ENCODE assay signal across 7 mouse cellular contexts in the genomic region with DNA sequence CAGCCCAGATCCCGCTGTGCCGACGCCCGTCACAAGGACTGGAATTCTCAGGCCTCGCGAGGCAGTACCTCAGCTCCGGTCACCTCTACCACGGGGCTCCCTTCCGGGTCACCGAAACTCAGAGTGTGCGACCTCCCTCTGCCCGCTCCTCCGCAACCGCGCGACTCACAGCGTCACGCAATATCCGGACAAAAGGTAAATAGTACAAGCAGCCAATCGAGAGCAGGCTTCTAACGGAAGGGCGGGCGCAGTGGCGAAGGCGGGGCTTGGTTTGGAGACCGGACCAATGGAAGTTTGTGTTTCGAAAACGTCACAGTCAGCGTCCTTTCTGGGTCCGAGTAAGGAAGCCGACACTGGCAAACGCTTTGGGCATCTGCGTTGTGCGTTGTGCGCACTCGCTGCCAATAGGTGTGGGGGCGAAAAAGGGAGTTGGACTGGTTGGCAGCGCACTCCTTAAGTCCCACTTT. TPM values are rescaled to one million over a fixed set of nuclear protein-coding genes. Genes with fewer than 3 reads are reported as not detected.
A peak's percentile ranks its signal among the peaks of the same experiment; 100 is the strongest.
DNase-seq lines count a peak whose midpoint lies in the region; ATAC-seq lines count a peak whose summit lies in the region.

A gene (minus strand): TSS at position 146 of the 467 bp plus-strand sequence.

- H3K9ac ChIP-seq in intestine, embryonic 16.5 days (ENCODE audit: low read depth, low read length): peak within 1 kb of the TSS; percentile 93
- peak within 1 kb of the TSS; percentile 89 for H3K9ac ChIP-seq in midbrain, embryonic 11.5 days (ENCODE audit: low read length)

- peak within 1 kb of the TSS; percentile 86 for H3K4me3 ChIP-seq in intestine, embryonic 16.5 days (ENCODE audit: low read length)
- H3K4me3 ChIP-seq in midbrain, embryonic 11.5 days (ENCODE audit: low read depth, low read length): peak within 1 kb of the TSS; percentile 87

- peak within 1 kb of the TSS; percentile 91 for H3K27ac ChIP-seq in intestine, embryonic 16.5 days (ENCODE audit: low read length)
- peak within 1 kb of the TSS; percentile 51; the same call in 1 of the 2 replicates for H3K27ac ChIP-seq in midbrain, embryonic 11.5 days (ENCODE audit: low read depth, low read length)

- no peaks in the 10 kb centered on the region for H3K27me3 ChIP-seq in intestine, embryonic 16.5 days (replicated peaks; ENCODE audit: control insufficient read depth, insufficient read depth, low read length)
- H3K27me3 ChIP-seq in midbrain, embryonic 11.5 days (ENCODE audit: control insufficient read depth, insufficient read depth, low read length): no peaks in the 10 kb centered on the region

- peak within 1 kb of the TSS; percentile 64 for H3K4me2 ChIP-seq in intestine, embryonic 16.5 days (ENCODE audit: low read depth, low read length)
- peak within 1 kb of the TSS; percentile 65 for H3K4me2 ChIP-seq in midbrain, embryonic 11.5 days

- peak; percentile 99 for ATAC-seq in intestine, embryonic 16.5 days
- ATAC-seq in midbrain, embryonic 11.5 days (ENCODE audit: low FRiP score): peak; percentile 99

- peaks cover 5% of the 10 kb centered on the region for H3K36me3 ChIP-seq in intestine, embryonic 16.5 days (ENCODE audit: control insufficient read depth, insufficient read depth, low read length)
- H3K36me3 ChIP-seq in midbrain, embryonic 11.5 days (ENCODE audit: control insufficient read depth, insufficient read depth, low read length): no peaks in the 10 kb centered on the region

- no peaks in the 10 kb centered on the region for H3K9me3 ChIP-seq in intestine, embryonic 16.5 days (ENCODE audit: control insufficient read depth, low read length)
- H3K9me3 ChIP-seq in midbrain, embryonic 11.5 days (ENCODE audit: control insufficient read depth, low read length): no peaks in the 10 kb centered on the region

- no peaks in the 10 kb centered on the region for H3K4me1 ChIP-seq in intestine, embryonic 16.5 days (ENCODE audit: control insufficient read depth, insufficient read depth, low read length)
- peaks cover 2% of the 10 kb centered on the region; the same call in 1 of the 2 replicates for H3K4me1 ChIP-seq in midbrain, embryonic 11.5 days (ENCODE audit: control insufficient read depth, insufficient read depth, low read length)

- WGBS in intestine, embryonic 16.5 days: under 1% methylated on average over 37 of the region's 38 CpGs
- WGBS in midbrain, embryonic 11.5 days: under 1% methylated on average over 38 of the region's 38 CpGs

- intact Hi-C loops in left cerebral cortex, postnatal 36 days (cut with DNase I): no loop called here

- DNase-seq in adrenal gland, adult 8-10 months: peak; percentile 98
- peak; percentile 94 for DNase-seq in embryo, embryonic 9.5 days (ENCODE audit: extremely low spot score)
- peak; percentile 86 to 93 for DNase-seq in gastrocnemius, postnatal 4 days (ENCODE audit: low spot score in 2 of 2)
- DNase-seq in left cerebral cortex, postnatal 36 days (ENCODE audit: low spot score in 2 of 2): peak; percentile 97 to 98
- peak; percentile 99 for DNase-seq in midbrain, embryonic 11.5 days (ENCODE audit: low spot score, missing footprints)
- DNase-seq in skeletal muscle tissue, adult 2 months (ENCODE audit: low read depth, low spot score): peak; percentile 94

RNA-seq across cellular contexts. Expression of the gene that starts here (rescaled TPM):
- total RNA-seq in adrenal gland, adult 8-10 months (2022): 100 to 1,000 TPM; 407 to 751 (median 544) TPM
- total RNA-seq in gastrocnemius, postnatal 4 days (2021): 100 to 1,000 TPM; 175 to 186 TPM
- polyA plus RNA-seq in intestine, embryonic 16.5 days (2015; fragmentation: Nextera tagmentation; extraction: Ambion mirVana): 332 and 334 TPM in 2 replicates
- 100 to 1,000 TPM; 417 to 434 TPM for total RNA-seq in left cerebral cortex, postnatal 36 days (2021)
- 213 and 220 TPM in 2 replicates for polyA plus RNA-seq in midbrain, embryonic 11.5 days (2014; fragmentation: Nextera tagmentation; extraction: Ambion mirVana)

Comparison
In these comparisons a context has a peak if more than half of its experiments do, and no peak if none do; other contexts are left out.
1. Peak in every context shown above with its lines: DNase-seq, ATAC-seq, H3K4me3 ChIP-seq and H3K27ac ChIP-seq.